Mouse (Mus musculus): ENCODE results near the gene Tmod3.

GRCm38 (mm10) chr9:75541497-75541896 lies 18.0 kb downstream of the Tmod3 start:
- TF ChIP-seq GATA1 (IDR thresholded peaks at IDR 0.05; ENCODE audit: low read length): no peak
- TF ChIP-seq TAL1 (IDR thresholded peaks at IDR 0.05; ENCODE audit: low read length): no peak
